Mouse (Mus musculus) midbrain, embryonic 15.5 days (tissue): ENCODE measurements at regions not wholly inside any gene's neighbourhood (a gene's known extent, or its start where the extent isn't known, plus 50 kb on each side); places are given as distances from the start of the nearest gene placed in this dataset.
"Not testable (repeated sequence)": the region's sequence is repeated elsewhere in the genome, so short reads cannot be mapped to it uniquely, and the experiment has no call there.

ENCODE experiments used
- ATAC-seq: fragments of 200-750 bp; cut with Nextera tagmentation; replicated peaks from 2 replicates; pipeline ENCODE4 v1.8.0; 2017; ENCODE audit warnings: moderate TSS enrichment
- H3K27ac ChIP-seq: fragments of 300-500 bp; sonication (generic); 2 replicates; pipeline ENCODE4 v1.5.1; 2015; ENCODE audit warnings: mild to moderate bottlenecking, inconsistent platforms
- H3K27me3 ChIP-seq: fragments of 300-500 bp; sonication (generic); replicated peaks from 2 replicates; pipeline ENCODE4 v1.6.1; 2015; ENCODE audit warnings: inconsistent platforms
- H3K36me3 ChIP-seq: fragments of 300-500 bp; sonication (generic); replicated peaks from 2 replicates; pipeline ENCODE4 v1.6.1; 2015; ENCODE audit warnings: inconsistent platforms
- H3K4me1 ChIP-seq: fragments of 300-500 bp; sonication (generic); 2 replicates; pipeline ENCODE4 v1.6.1; 2015; ENCODE audit warnings: inconsistent platforms
- H3K4me2 ChIP-seq: fragments of 300-500 bp; sonication (generic); 2 replicates; pipeline ENCODE4 v1.6.1; 2015; ENCODE audit warnings: inconsistent platforms, mild to moderate bottlenecking, moderate library complexity
- H3K4me3 ChIP-seq: fragments of 300-500 bp; sonication (generic); 2 replicates; pipeline ENCODE4 v1.5.1; 2015; ENCODE audit warnings: mild to moderate bottlenecking, inconsistent platforms
- H3K9ac ChIP-seq: fragments of 300-500 bp; sonication (generic); 2 replicates; pipeline ENCODE4 v1.6.1; 2015; ENCODE audit warnings: mild to moderate bottlenecking, inconsistent platforms
- H3K9me3 ChIP-seq: fragments of 300-500 bp; sonication (generic); 2 replicates; pipeline ENCODE4 v1.6.1; 2016; ENCODE audit warnings: inconsistent platforms
- WGBS: fragments of 180-500 bp; shearing (Covaris S2); methylation state at CpG from one replicate; pipeline ENCODE4 v1.1.7; 2015; ENCODE audit warnings: mixed read lengths; 5-methylcytosine and 5-hydroxymethylcytosine counted together

DNA sequence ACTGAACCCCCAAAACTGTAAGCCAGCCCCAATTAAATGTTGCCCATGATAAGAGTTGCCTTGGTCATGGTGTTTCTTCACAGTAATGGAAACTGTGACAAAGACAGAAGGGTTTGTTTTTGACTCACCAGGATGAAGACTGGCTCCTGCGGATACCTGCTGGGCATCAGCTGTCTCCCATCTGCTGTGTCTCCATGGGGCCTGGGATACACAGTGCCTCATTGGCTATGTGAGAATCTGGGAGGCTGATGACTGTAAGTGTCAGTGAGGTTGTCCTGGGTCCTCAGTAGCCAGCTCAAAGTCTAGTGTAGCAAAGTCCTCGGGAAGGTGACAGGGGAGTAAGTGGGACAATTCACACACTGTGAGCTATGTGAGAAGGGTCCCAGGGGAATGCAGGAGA lies 139.5 kb upstream of the Sfswap start:
- no peak for ATAC-seq

GRCm38 (mm10) chr5:129363189-129363588 lies 137.8 kb upstream of the Sfswap start:
- WGBS = 45% methylated on average over 10 of the region's 10 CpGs
- 0 out of 2 replicates have a peak overlapping the region, but pooled peaks have one; percentile 18 for H3K27ac ChIP-seq
- no peak overlapping the region for H3K4me2 ChIP-seq
- H3K27me3 ChIP-seq = no peaks in the 10 kb centered on the region
- H3K9me3 ChIP-seq = no peaks in the 10 kb centered on the region
- no peak overlapping the region for H3K4me3 ChIP-seq
- H3K36me3 ChIP-seq = no peaks in the 10 kb centered on the region
- no peak overlapping the region for H3K9ac ChIP-seq
- peaks cover 10% of the 10 kb centered on the region; the same call in 1 of the 2 replicates for H3K4me1 ChIP-seq
- peak; percentile 50; the same call in 1 of the 2 replicates for ATAC-seq

More for the DNA sequence above, 139.5 kb upstream of the Sfswap start:
- Histone ChIP-seq H3K4me2 (no peak overlapping the region), H3K9ac (no peak overlapping the region), H3K4me3 (no peak overlapping the region), H3K27ac (no peak overlapping the region), H3K27me3 (no peaks in the 10 kb centered on the region), H3K4me1 (peaks cover 10% of the 10 kb centered on the region; the same call in 1 of the 2 replicates), H3K9me3 (no peaks in the 10 kb centered on the region), H3K36me3 (no peaks in the 10 kb centered on the region)
- WGBS = 89% methylated on average over 2 of the region's 2 CpGs

- Histone ChIP-seq H3K27me3 (no peaks in the 10 kb centered on the region), H3K4me1 (peaks cover 10% of the 10 kb centered on the region; the same call in 1 of the 2 replicates), H3K36me3 (no peaks in the 10 kb centered on the region), H3K4me2 (no peak overlapping the region), H3K4me3 (no peak overlapping the region), H3K9me3 (no peaks in the 10 kb centered on the region), H3K9ac (no peak overlapping the region), H3K27ac (no peak overlapping the region)
- WGBS = 56% methylated on average over 8 of the region's 8 CpGs
- ATAC-seq = no peak
Observed at GRCm38 (mm10) chr5:129365026-129365425, 136.0 kb upstream of the Sfswap start.

GRCm38 (mm10) chr5:129367266-129367665 lies 133.8 kb upstream of the Sfswap start:
- no peak for ATAC-seq

GRCm38 (mm10) chr5:129380861-129381260 lies 120.2 kb upstream of the Sfswap start:
- Histone ChIP-seq H3K9me3 (peaks cover 6% of the 10 kb centered on the region), H3K4me3 (no peak overlapping the region), H3K36me3 (no peaks in the 10 kb centered on the region), H3K4me2 (no peak overlapping the region), H3K27ac (no peak overlapping the region), H3K4me1 (no peaks in the 10 kb centered on the region), H3K27me3 (no peaks in the 10 kb centered on the region), H3K9ac (no peak overlapping the region)
- WGBS = 92% methylated on average over 7 of the region's 7 CpGs
- ATAC-seq = no peak

More at GRCm38 (mm10) chr5:129367266-129367665, 133.8 kb upstream of the Sfswap start:
- Histone ChIP-seq H3K9ac (no peak overlapping the region), H3K4me1 (peaks cover 10% of the 10 kb centered on the region; the same call in 1 of the 2 replicates), H3K9me3 (no peaks in the 10 kb centered on the region), H3K4me3 (no peak overlapping the region), H3K4me2 (no peak overlapping the region), H3K27me3 (no peaks in the 10 kb centered on the region), H3K36me3 (no peaks in the 10 kb centered on the region), H3K27ac (no peak overlapping the region)
- WGBS = 84% methylated on average over 13 of the region's 13 CpGs

DNA sequence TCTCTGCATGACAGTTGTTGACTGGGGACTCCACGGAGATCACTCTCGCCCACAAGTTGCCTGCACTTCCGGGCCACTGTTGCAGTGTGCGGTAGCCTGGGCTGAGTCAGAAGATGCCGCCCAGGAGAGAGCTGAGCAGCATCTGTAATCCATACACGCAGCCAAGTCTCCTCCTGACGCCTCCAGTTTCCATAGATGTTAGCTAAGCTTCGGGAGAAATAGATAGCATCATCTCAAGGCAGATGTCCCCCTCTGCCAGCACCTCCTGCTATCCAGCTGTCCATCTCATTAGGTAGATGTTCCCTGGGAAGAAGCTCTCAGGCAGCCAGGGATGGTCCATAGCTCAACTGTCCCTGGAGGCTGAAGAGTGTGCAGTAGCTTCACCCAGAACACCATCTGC lies 116.0 kb upstream of the Sfswap start:
- Histone ChIP-seq H3K4me1 (no peaks in the 10 kb centered on the region), H3K4me2 (no peak overlapping the region), H3K27ac (no peak overlapping the region), H3K36me3 (no peaks in the 10 kb centered on the region), H3K4me3 (no peak overlapping the region), H3K27me3 (no peaks in the 10 kb centered on the region), H3K9me3 (no peaks in the 10 kb centered on the region), H3K9ac (no peak overlapping the region)
- WGBS = 89% methylated on average over 8 of the region's 8 CpGs
- ATAC-seq = no peak

- H3K4me3 ChIP-seq, H3K9me3 ChIP-seq, H3K4me2 ChIP-seq, H3K27me3 ChIP-seq, H3K9ac ChIP-seq, H3K27ac ChIP-seq, H3K36me3 ChIP-seq, H3K4me1 ChIP-seq: not testable (repeated sequence)
- peak; percentile 87 for ATAC-seq
- 53% methylated on average over 2 of the region's 7 CpGs for WGBS
Observed at GRCm38 (mm10) chr5:129385965-129386643, 114.9 kb upstream of the Sfswap start.

GRCm38 (mm10) chr5:129386671-129387070 lies 114.3 kb upstream of the Sfswap start:
- not testable (repeated sequence) for H3K4me3 ChIP-seq, H3K9ac ChIP-seq, H3K4me2 ChIP-seq, H3K27me3 ChIP-seq, H3K9me3 ChIP-seq, H3K27ac ChIP-seq, H3K36me3 ChIP-seq, H3K4me1 ChIP-seq
- peak; percentile 86 for ATAC-seq
- no CpG with 5 or more reads among the region's 8 CpGs for WGBS

DNA sequence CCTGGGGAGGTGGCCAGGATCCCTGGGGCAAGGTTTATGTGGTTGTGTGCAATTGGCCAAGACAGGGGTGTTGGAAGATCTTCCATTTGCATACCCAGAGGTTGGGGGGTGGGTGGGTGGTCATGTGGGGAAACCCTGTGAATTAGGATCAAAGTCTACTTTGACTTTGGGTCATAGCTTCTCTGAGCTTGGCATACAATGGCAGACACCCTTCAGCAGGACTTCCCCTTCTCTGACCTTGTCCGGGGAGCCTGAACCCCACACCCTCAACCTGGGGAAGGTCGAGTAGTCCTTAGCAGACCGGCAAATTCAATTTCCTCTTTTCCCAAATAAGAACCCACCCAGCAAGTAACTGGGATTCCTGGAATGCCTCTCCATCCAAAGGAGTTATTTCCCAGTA lies 113.7 kb upstream of the Sfswap start:
- Histone ChIP-seq H3K9ac (no peak overlapping the region), H3K4me1 (no peaks in the 10 kb centered on the region), H3K4me2 (no peak overlapping the region), H3K4me3 (no peak overlapping the region), H3K27ac (no peak overlapping the region), H3K9me3 (no peaks in the 10 kb centered on the region), H3K36me3 (no peaks in the 10 kb centered on the region), H3K27me3 (no peaks in the 10 kb centered on the region)
- ATAC-seq = no peak
- 84% methylated on average over 3 of the region's 3 CpGs for WGBS

DNA sequence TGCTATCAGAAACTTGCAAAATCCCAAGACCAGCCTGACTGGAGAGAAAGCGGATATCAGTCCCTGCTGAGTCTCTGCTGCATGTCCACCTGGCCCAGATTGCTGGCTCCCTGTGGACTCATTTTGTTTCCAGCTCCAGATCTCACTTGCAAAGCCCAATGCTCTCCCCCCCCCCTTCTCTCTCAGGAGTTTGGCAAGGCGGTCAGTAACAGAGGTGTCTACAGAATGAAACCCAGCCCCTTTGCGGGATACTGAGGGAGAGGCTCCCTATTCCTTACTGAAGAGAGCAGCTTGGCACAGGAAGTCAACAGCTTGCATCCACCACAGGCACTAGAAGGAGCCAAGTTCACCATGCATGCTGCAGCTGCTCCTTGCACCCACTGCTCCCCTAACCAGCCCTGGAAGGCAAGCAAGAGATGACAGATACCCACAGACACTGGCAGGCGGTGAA lies 110.1 kb upstream of the Sfswap start:
- H3K4me1 ChIP-seq = no peaks in the 10 kb centered on the region
- ATAC-seq = no peak
- H3K27ac ChIP-seq = no peak overlapping the region
- H3K36me3 ChIP-seq = no peaks in the 10 kb centered on the region
- no peak overlapping the region for H3K4me2 ChIP-seq
- no peaks in the 10 kb centered on the region for H3K9me3 ChIP-seq
- 63% methylated on average over 4 of the region's 4 CpGs for WGBS
- H3K4me3 ChIP-seq = no peak overlapping the region
- H3K27me3 ChIP-seq = no peaks in the 10 kb centered on the region
- no peak overlapping the region for H3K9ac ChIP-seq

GRCm38 (mm10) chr5:129393150-129393549 lies 107.9 kb upstream of the Sfswap start:
- Histone ChIP-seq H3K4me1 (no peaks in the 10 kb centered on the region), H3K9me3 (no peaks in the 10 kb centered on the region), H3K9ac (no peak overlapping the region), H3K36me3 (no peaks in the 10 kb centered on the region), H3K27ac (no peak overlapping the region), H3K27me3 (no peaks in the 10 kb centered on the region), H3K4me2 (no peak overlapping the region), H3K4me3 (no peak overlapping the region)
- 94% methylated on average over 2 of the region's 2 CpGs for WGBS
- ATAC-seq = no peak

- Histone ChIP-seq H3K27me3 (no peaks in the 10 kb centered on the region), H3K4me2 (no peak overlapping the region), H3K4me1 (no peaks in the 10 kb centered on the region), H3K4me3 (no peak overlapping the region), H3K9ac (no peak overlapping the region), H3K36me3 (no peaks in the 10 kb centered on the region), H3K9me3 (no peaks in the 10 kb centered on the region), H3K27ac (no peak overlapping the region)
- WGBS = 77% methylated on average over 9 of the region's 9 CpGs
- ATAC-seq = no peak
Observed at GRCm38 (mm10) chr5:129393606-129394255, 107.3 kb upstream of the Sfswap start.

DNA sequence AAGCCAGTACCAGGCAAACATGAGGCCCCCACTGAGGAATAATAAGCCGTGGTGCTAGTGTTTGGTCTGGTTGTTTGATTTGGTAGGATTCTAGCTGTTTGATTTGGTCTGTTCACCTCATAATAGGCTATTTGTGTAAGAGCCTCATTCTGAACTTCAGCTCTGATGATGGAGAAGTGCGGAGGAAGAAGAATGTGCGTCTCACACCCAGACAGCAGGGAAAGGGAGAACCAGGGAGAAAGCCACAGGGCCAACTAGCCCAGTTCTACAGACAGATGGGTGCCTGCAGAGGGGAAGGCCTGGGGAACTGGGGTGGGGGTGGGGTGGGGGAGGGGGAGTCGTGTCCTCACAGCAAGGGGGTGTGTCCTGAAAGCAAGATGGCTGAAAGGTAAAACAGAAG lies 106.6 kb upstream of the Sfswap start:
- Histone ChIP-seq H3K4me1 (no peaks in the 10 kb centered on the region), H3K27me3 (no peaks in the 10 kb centered on the region), H3K4me3 (no peak overlapping the region), H3K9me3 (no peaks in the 10 kb centered on the region), H3K36me3 (no peaks in the 10 kb centered on the region), H3K27ac (no peak overlapping the region), H3K4me2 (no peak overlapping the region), H3K9ac (no peak overlapping the region)
- 85% methylated on average over 3 of the region's 4 CpGs for WGBS
- ATAC-seq = no peak
